Mouse (Mus musculus) MEL (cell line): ENCODE measurements at regions not wholly inside any gene's neighbourhood (a gene's known extent, or its start where the extent isn't known, plus 50 kb on each side); places are given as distances from the start of the nearest gene placed in this dataset.

Experiments
- DNase-seq: peaks from one replicate; pipeline ENCODE4 v3.0.0; 2011; ENCODE audit warnings: low read depth, low spot score
- H3K27ac ChIP-seq: 2 replicates; pipeline ENCODE4 v1.5.1; 2012; ENCODE audit warnings: low read depth, mild to moderate bottlenecking, control low read depth, low read length, moderate library complexity; ENCODE audit not compliant: control insufficient read depth
- H3K27me3 ChIP-seq, 2 experiments: fragments of 150-350 bp in 1 of 2; sonication (generic) in 1 of 2; 2 replicates each; pipeline ENCODE4 v1.6.1; 2012; ENCODE audit warnings: low read length in 2 of 2, mild to moderate bottlenecking in 2 of 2, improper control_type of control experiment in 1 of 2, moderate library complexity in 1 of 2; ENCODE audit not compliant: insufficient read depth in 2 of 2, control insufficient read depth in 1 of 2
- H3K36me3 ChIP-seq, 2 experiments: 2 replicates each; pipeline ENCODE4 v1.6.1; 2012 to 2014; ENCODE audit warnings: low read length in 2 of 2, improper control_type of control experiment in 1 of 2, inconsistent platforms in 1 of 2, mild to moderate bottlenecking in 1 of 2; ENCODE audit not compliant: insufficient read depth in 2 of 2, control insufficient read depth in 1 of 2
- H3K4me1 ChIP-seq, 2 experiments: fragments of 150-350 bp in 1 of 2; sonication (generic) in 1 of 2; 2 replicates each; pipeline ENCODE4 v1.6.1; 2012; ENCODE audit warnings: low read length in 2 of 2, improper control_type of control experiment in 1 of 2, mild to moderate bottlenecking in 1 of 2; ENCODE audit not compliant: insufficient read depth in 2 of 2, control insufficient read depth in 1 of 2
- H3K4me3 ChIP-seq, 2 experiments: fragments of 150-350 bp in 1 of 2; sonication (generic) in 1 of 2; 2 replicates each; pipeline ENCODE4 v1.5.1; 2012; ENCODE audit warnings: low read depth in 2 of 2, low read length in 2 of 2, mild to moderate bottlenecking in 2 of 2, moderate library complexity in 2 of 2, control low read depth in 1 of 2, improper control_type of control experiment in 1 of 2; ENCODE audit not compliant: control insufficient read depth in 1 of 2, insufficient read depth in 1 of 2
- H3K79me2 ChIP-seq: 2 replicates; pipeline ENCODE4 v1.6.1; 2012; ENCODE audit warnings: mild to moderate bottlenecking, low read length, moderate library complexity; ENCODE audit not compliant: control insufficient read depth, poor library complexity, insufficient read depth
- H3K9ac ChIP-seq: 2 replicates; pipeline ENCODE4 v1.6.1; 2012; ENCODE audit warnings: low read depth, mild to moderate bottlenecking, control low read depth, low read length, moderate library complexity; ENCODE audit not compliant: control insufficient read depth, poor library complexity, severe bottlenecking
- H3K9me3 ChIP-seq: fragments of 150-350 bp; sonication (generic); replicated peaks from 2 replicates; pipeline ENCODE4 v1.6.1; 2012; ENCODE audit warnings: mild to moderate bottlenecking, low read length, improper control_type of control experiment, moderate library complexity; ENCODE audit not compliant: insufficient read depth
- CHD1 ChIP-seq: IDR thresholded peaks from 2 replicates; pipeline ENCODE4 v1.6.1; 2012; ENCODE audit warnings: low read depth, mild to moderate bottlenecking, inconsistent platforms, low read length, improper control_type of control experiment
- CHD2 ChIP-seq: IDR thresholded peaks from 2 replicates; pipeline ENCODE4 v1.6.1; 2011; ENCODE audit warnings: low read length, improper control_type of control experiment
- CTCF ChIP-seq, 3 experiments: IDR thresholded peaks in 2 of 3; conservative IDR thresholded peaks in 1 of 3; 2 replicates each; pipeline ENCODE4 v1.5.1; 2011 to 2012; ENCODE audit warnings: low read length in 3 of 3, low read depth in 2 of 3, mild to moderate bottlenecking in 2 of 3, improper control_type of control experiment in 1 of 3, inconsistent platforms in 1 of 3, mixed read lengths in 1 of 3, moderate library complexity in 1 of 3; ENCODE audit not compliant: control insufficient read depth in 1 of 3, insufficient read depth in 1 of 3, poor library complexity in 1 of 3, severe bottlenecking in 1 of 3
- ETS1 ChIP-seq: IDR thresholded peaks from 2 replicates; pipeline ENCODE4 v1.6.1; 2012; ENCODE audit warnings: low read depth, mild to moderate bottlenecking, inconsistent platforms, low read length, improper control_type of control experiment, moderate library complexity
- GABPA ChIP-seq: IDR thresholded peaks from 2 replicates; pipeline ENCODE4 v1.6.1; 2012; ENCODE audit warnings: low read depth, mild to moderate bottlenecking, inconsistent platforms, low read length, improper control_type of control experiment, moderate library complexity
- HCFC1 ChIP-seq: IDR thresholded peaks from 2 replicates; pipeline ENCODE4 v1.6.1; 2012; ENCODE audit warnings: low read depth, mild to moderate bottlenecking, inconsistent platforms, low read length, improper control_type of control experiment, moderate library complexity
- JUND ChIP-seq: IDR thresholded peaks from 2 replicates; pipeline ENCODE4 v1.6.1; 2011; ENCODE audit warnings: low read depth, mild to moderate bottlenecking, improper control_type of control experiment, low read length
- MAFK ChIP-seq: IDR thresholded peaks from 2 replicates; pipeline ENCODE4 v1.6.1; 2011; ENCODE audit warnings: low read depth, mild to moderate bottlenecking, low read length, improper control_type of control experiment, borderline replicate concordance
- MEF2A ChIP-seq: IDR thresholded peaks from 2 replicates; pipeline ENCODE4 v1.6.1; 2014; ENCODE audit warnings: low read depth, mild to moderate bottlenecking, inconsistent platforms, low read length, improper control_type of control experiment; ENCODE audit not compliant: poor library complexity, insufficient replicate concordance, severe bottlenecking; ENCODE audit errors: extremely low read depth
- NRF1 ChIP-seq: IDR thresholded peaks from 2 replicates; pipeline ENCODE4 v1.6.1; 2014; ENCODE audit warnings: low read depth, mild to moderate bottlenecking, inconsistent platforms, low read length, improper control_type of control experiment, moderate library complexity; ENCODE audit not compliant: poor library complexity, insufficient read depth, severe bottlenecking
- POLR2A ChIP-seq, 2 experiments: IDR thresholded peaks; 2 replicates each; pipeline ENCODE4 v1.6.1; 2011 to 2012; ENCODE audit warnings: low read length in 2 of 2, mild to moderate bottlenecking in 2 of 2, control low read depth in 1 of 2, improper control_type of control experiment in 1 of 2, low read depth in 1 of 2, moderate library complexity in 1 of 2; ENCODE audit not compliant: control insufficient read depth in 1 of 2, insufficient read depth in 1 of 2, poor library complexity in 1 of 2
- POLR2AphosphoS5 ChIP-seq: IDR thresholded peaks from 2 replicates; pipeline ENCODE4 v1.6.1; 2012; ENCODE audit warnings: low read depth, borderline replicate concordance, mild to moderate bottlenecking, inconsistent platforms, low read length, moderate library complexity, mixed read lengths
- RAD21 ChIP-seq: IDR thresholded peaks from 2 replicates; pipeline ENCODE4 v1.6.1; 2011; ENCODE audit warnings: mild to moderate bottlenecking, low read depth, low read length, improper control_type of control experiment
- RCOR1 ChIP-seq: IDR thresholded peaks from 2 replicates; pipeline ENCODE4 v1.6.1; 2012; ENCODE audit warnings: low read depth, mild to moderate bottlenecking, inconsistent platforms, low read length, improper control_type of control experiment
- SIN3A ChIP-seq: IDR thresholded peaks from 2 replicates; pipeline ENCODE4 v1.6.1; 2012; ENCODE audit warnings: low read length, improper control_type of control experiment, inconsistent platforms
- TAL1 ChIP-seq: IDR thresholded peaks from 2 replicates; pipeline ENCODE4 v1.6.1; 2012; ENCODE audit warnings: mild to moderate bottlenecking, inconsistent platforms, low read length, moderate library complexity, mixed read lengths
- TBP ChIP-seq: IDR thresholded peaks from 2 replicates; pipeline ENCODE4 v1.8.0; 2011; ENCODE audit warnings: low read depth, low read length, improper control_type of control experiment
- ZKSCAN1 ChIP-seq: IDR thresholded peaks from 2 replicates; pipeline ENCODE4 v1.6.1; 2012; ENCODE audit warnings: low read depth, mild to moderate bottlenecking, inconsistent platforms, low read length, improper control_type of control experiment, moderate library complexity

GRCm38 (mm10) chr11:79777988-79778387 is 184.2 kb downstream of the Utp6 start:
- Histone ChIP-seq H3K9ac (no peak overlapping the region), H3K27me3 (peaks cover 12 to 17% of the 10 kb centered on the region in 2 experiments), H3K79me2 (no peaks in the 10 kb centered on the region), H3K4me3 (no peak overlapping the region), H3K36me3 (no peaks in the 10 kb centered on the region), H3K27ac (no peak overlapping the region), H3K9me3 (no peaks in the 10 kb centered on the region), H3K4me1 (no peaks in the 10 kb centered on the region)
- TF ChIP-seq ZKSCAN1 (no peak), ETS1 (peak; percentile 72)
- peak; percentile 57 for DNase-seq

DNA sequence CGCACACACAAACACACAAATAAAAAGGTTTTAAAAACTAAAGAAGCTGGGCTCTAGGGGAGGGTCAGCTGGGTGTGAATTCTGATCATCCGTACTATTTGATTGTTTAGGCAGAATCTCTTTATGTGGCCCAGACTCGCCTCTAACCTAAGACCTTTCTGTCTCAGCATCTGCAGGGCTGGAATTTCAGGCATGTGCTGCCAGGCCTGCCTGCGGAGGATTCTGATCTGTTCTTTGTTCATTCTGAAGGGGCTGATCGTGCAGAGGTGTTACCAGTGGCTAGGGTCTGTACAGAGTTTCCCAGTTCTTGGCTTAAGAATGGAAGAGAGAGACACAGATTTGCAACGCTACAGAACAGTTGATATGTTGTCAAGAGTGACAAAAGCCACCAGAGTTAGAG is 185.6 kb downstream of the Rab11fip4 start:
- H3K27me3 ChIP-seq: peaks cover 19 to 27% of the 10 kb centered on the region in 2 experiments
- H3K4me1 ChIP-seq: no peaks in the 10 kb centered on the region
- no peak overlapping the region for H3K27ac ChIP-seq
- H3K79me2 ChIP-seq: no peaks in the 10 kb centered on the region
- H3K36me3 ChIP-seq: no peaks in the 10 kb centered on the region
- no peak for TF ChIP-seq POLR2AphosphoS5
- TF ChIP-seq HCFC1: no peak
- TF ChIP-seq RCOR1: no peak
- no peak for TF ChIP-seq CHD1
- no peak for TF ChIP-seq MEF2A
- TF ChIP-seq CTCF (IDR thresholded peaks at IDR 0.05 in 2 of 3, conservative IDR thresholded peaks at IDR 0.05 in 1 of 3; ENCODE audit: control insufficient read depth in 1 of 3, insufficient read depth in 1 of 3, low read depth in 2 of 3, low read length in 3 of 3, poor library complexity in 1 of 3, severe bottlenecking in 1 of 3): no peak
- no peak for TF ChIP-seq RAD21
- no peak for TF ChIP-seq JUND
- no peak for TF ChIP-seq SIN3A
- no peak for DNase-seq
- H3K4me3 ChIP-seq: no peak overlapping the region
- H3K9me3 ChIP-seq: no peaks in the 10 kb centered on the region
- no peak overlapping the region for H3K9ac ChIP-seq

- Histone ChIP-seq H3K4me1 (no peaks in the 10 kb centered on the region), H3K4me3 (no peak overlapping the region), H3K27me3 (peaks cover 29 to 40% of the 10 kb centered on the region in 2 experiments), H3K27ac (no peak overlapping the region), H3K9ac (no peak overlapping the region)
- TF ChIP-seq ZKSCAN1 (no peak), GABPA (no peak), CHD2 (no peak), NRF1 (no peak), TAL1 (no peak), JUND (no peak), POLR2AphosphoS5 (no peak), MAFK (no peak), TBP (no peak), POLR2A (IDR thresholded peaks at IDR 0.05; ENCODE audit: control insufficient read depth in 1 of 2, insufficient read depth in 1 of 2, low read depth in 1 of 2, low read length in 2 of 2, poor library complexity in 1 of 2) (no peak)
- TF ChIP-seq, all 39 proteins: peak for 0
- DNase-seq: no peak
- no peaks in the 10 kb centered on the region for H3K36me3 ChIP-seq
- no peaks in the 10 kb centered on the region for H3K79me2 ChIP-seq
- no peaks in the 10 kb centered on the region for H3K9me3 ChIP-seq
These were observed 182.7 kb downstream of the Rab11fip4 start for GRCm38 (mm10) chr11:79773755-79774154.
